Mouse (Mus musculus): ENCODE measurements at regions not wholly inside any gene's neighbourhood (a gene's known extent, or its start where the extent isn't known, plus 50 kb on each side); places are given as distances from the start of the nearest gene placed in this dataset.

GRCm38 (mm10) chr19:33029688-33030444 lies 272.6 kb downstream of the Pten start:
- intact Hi-C loops (cut with DNase I), result no loop called here
- DNase-seq, result no peak

- intact Hi-C loops (cut with DNase I), result no loop called here
- no peak for DNase-seq
Observed at GRCm38 (mm10) chr19:33040512-33040911, 283.2 kb downstream of the Pten start.

DNA sequence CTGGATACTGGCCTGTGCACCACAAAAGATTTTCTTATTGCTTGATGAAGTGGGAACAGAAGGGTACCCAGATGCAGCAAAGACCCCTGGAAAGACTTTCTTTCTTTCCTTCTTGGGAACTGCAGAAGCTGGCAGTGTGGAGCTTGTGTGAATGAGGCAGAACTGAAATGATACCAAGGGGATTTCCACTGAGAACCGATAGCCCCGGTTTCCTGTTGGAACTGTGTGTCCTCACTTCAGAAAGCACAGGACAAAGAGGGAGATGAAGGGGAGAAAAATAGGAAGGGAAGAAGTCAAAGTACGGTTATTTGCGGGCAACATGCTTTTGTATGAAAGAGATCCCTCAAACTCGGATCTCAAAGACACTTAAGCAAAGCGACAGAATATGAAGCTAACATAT lies 283.7 kb downstream of the Pten start:
- DNase-seq, result no peak
- intact Hi-C loops (cut with DNase I), result no loop called here

- DNase-seq, result no peak
- intact Hi-C loops (cut with DNase I), result no loop called here
Observed at GRCm38 (mm10) chr19:33042760-33043159, 285.5 kb downstream of the Pten start.

GRCm38 (mm10) chr19:33043696-33044095 lies 286.4 kb downstream of the Pten start:
- intact Hi-C loops (cut with DNase I), result no loop called here
- no peak for DNase-seq

- no peak for DNase-seq
- intact Hi-C loops (cut with DNase I), result no loop called here
Observed at GRCm38 (mm10) chr19:33048754-33049442, 291.6 kb downstream of the Pten start.

- intact Hi-C loops (cut with DNase I), result no loop called here
- DNase-seq, result no peak
Observed at GRCm38 (mm10) chr19:33053199-33053867, 296.0 kb downstream of the Pten start.

DNA sequence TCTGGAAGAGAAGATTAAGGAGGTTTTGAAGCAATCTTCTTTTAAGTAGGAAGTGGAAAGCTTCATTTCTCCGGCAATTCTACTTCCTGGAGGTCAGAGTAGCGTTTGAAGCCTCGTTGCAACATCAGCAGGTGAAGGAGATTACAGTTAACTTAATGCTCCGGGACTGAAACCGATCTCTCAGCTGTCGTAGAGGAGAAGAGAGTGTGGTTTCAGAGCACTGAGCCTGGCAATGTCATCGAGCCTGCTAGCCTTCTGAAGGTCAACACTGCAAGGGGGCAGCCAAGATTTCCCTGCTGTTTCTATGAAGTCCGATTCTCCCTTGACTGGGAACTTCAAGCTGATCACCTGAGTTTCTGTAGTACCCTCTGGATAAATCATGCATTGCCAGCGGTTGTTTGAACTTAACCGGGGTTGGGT lies 299.1 kb downstream of the Pten start:
- intact Hi-C loops (cut with DNase I), result no loop called here
- DNase-seq, result no peak

DNA sequence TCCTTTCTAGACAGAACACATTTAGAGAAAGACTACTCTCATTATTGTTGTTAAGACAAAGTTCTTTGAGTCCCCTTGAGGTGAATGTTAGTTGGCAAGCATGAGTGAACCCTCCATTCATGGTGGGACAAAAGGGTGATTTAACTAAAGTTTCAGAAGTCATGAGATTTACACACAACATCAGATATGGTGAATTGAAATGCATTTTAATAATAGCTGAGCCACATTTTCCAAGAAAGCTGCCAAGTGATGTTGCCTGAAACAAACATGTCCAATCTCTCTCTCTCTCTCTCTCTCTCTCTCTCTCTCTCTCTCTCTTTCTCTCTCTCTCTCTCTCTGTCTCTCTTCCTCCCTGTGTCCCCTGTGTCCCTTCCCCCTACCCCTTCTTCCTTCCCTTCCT lies 303.7 kb downstream of the Pten start:
- no peak for DNase-seq
- intact Hi-C loops (cut with DNase I), result no loop called here

DNA sequence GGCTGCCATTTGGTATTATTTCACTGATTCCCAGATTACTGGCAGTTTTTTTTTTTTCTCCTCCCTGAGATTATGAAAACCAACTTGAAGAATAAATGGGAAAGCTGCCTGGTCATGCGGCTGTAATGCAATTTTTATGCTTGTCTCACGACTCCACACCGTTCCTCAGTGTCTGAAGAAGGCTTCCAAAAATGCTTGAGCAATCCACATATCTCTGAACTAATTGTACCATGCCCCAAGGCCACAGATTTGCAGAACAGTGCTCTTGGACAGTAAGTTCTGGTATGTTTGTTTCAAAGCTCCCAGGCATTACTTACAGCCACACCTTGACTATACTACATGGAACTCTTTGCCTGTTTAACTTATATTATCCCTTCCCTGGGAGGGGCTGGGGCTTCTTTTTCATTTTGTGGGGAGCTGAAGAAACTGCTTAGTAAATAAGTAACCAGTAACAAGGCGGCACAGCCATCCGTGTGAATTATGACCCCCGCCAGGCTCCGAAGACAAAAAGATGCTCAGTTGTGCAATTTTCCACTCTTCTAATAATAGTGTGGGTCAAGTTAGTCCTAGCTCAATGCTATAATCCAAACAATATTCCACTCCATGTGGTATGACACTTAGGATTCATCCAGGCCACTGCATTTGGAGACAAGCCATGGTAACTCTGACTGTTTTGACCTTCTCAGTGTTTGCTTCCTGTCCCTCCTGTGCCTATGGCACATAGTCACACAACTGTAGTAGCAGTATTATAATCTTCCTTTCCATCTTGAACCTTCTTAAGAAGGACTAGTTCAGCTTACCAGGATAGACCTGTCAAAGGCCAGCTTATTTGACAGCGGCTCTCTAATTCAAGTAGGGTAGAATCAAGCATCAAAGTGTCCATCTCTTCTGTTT lies 305.1 kb downstream of the Pten start:
- intact Hi-C loops (cut with DNase I), result no loop called here
- no peak for DNase-seq

DNA sequence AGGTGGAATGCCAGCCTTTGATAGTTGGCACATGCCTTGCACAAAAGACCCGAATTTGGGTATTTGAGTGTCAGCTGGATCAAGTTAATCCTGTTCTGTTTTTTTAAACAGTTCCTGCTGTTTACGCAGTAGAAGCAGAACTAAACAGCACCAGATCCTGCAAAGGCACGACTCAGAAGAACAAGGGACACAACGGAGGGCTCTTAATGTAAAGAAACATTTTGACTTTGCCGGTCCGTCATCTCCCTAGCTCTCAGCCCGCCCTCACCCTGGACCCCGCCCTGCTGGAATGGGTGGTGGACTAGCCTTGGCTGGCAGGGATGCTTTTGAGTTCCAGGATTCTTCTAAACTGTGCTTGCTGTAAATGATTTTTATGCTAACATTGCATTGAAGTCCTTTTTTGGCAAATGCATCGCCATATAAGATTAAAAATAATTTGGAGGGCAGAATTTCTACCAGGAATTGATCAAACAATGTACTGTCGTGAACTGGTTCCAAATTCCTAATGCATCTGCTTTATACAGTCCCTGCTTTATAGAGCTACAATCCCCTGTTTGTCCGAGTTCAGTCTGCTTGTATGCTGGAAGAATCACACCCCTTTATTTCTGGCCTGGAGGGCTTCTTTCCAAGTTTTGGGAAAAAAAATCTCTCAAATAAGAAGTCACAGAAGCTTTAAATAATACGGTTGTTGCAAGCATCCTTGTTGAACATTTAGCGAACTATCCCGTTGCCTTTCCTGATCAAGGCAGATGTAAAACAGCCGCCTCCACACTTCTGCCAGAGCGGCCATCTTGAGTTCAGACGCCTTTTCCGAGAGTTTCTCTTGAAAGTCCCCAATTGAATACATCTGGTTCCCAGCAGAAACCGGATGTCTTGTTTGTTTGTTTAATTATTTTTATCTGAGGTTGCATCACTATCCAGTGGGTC lies 308.2 kb downstream of the Pten start:
- intact Hi-C loops (cut with DNase I), result no loop called here
- DNase-seq, result no peak

DNA sequence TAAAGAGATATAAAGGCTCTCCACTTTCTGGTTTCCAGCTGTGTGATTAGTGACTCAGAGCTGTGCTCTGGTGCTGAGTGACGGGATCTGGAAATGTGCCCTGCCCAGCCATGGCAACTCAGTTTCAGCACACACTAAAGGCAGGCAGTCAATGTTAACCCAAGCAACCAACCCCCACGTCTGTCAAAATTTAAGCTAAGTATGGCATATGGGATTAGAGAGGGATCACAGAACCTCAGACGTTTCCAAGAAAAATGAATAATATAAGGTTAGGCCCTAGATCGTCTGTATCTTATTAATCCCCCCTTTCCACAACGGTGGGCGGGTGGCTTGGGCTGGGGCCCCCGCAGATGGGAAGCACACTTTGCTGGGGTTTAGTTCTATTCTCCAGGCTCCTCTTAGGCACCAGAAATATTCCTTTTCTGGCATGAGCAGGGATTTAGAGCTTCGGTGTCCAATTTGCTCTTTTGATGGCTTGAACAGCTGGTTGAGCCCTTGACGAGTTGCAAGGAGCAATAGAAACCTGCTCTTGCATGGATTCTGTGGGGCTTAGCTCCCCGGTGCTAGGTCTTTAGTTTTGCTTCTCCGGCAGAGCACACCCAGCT lies 311.2 kb downstream of the Pten start:
- no peak for DNase-seq

DNA sequence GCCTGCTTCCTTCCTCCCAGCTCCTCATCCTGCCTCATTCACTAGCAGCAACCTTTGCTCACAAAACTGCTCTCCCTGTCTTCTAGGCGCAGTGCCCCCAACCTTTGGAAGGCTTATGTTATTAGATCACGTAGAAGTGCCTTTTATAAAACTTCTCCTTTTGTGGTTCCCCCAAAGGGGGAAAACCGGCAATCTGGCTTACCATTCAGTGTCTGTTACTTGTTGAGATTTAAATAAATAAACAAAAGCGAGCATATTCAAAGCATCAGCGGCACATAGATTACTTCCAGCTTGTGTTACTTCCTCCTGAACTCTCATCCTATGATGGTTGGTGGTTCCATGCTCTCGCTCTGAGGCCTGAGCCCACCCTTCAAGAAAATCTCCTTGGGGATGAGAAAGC lies 312.5 kb downstream of the Pten start:
- DNase-seq, result no peak
- intact Hi-C loops (cut with DNase I), result no loop called here

More for the DNA sequence above, 311.2 kb downstream of the Pten start:
- intact Hi-C loops (cut with DNase I), result no loop called here

- DNase-seq, result no peak
- intact Hi-C loops (cut with DNase I), result no loop called here
Observed at GRCm38 (mm10) chr19:33072299-33072698, 315.0 kb downstream of the Pten start.

GRCm38 (mm10) chr19:33074907-33075306 lies 317.2 kb downstream of the Rnls start:
- no peak for DNase-seq
- intact Hi-C loops (cut with DNase I), result no loop called here

- DNase-seq, result no peak
- intact Hi-C loops (cut with DNase I), result no loop called here
Observed at GRCm38 (mm10) chr19:33078681-33079360, 313.3 kb downstream of the Rnls start.

DNA sequence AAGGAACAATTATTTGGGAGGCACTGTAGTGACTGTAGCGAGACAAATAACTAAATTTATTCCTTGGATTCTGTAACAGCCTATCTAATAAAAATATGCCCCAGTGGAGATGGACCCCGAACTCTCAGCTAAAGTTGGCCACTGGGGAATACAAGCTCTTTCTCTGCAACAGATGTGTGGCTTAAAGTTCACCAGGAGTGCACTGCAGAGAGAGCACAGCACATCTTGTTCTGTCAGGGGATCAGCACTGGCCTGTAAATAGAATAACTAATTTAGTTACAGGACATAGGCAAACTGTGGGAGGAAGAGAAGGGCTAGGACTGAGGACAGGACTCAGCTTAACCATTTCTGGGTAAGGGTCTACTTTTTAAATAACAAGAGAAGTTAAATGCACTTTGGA lies 312.1 kb downstream of the Rnls start:
- intact Hi-C loops (cut with DNase I), result no loop called here
- DNase-seq, result no peak

GRCm38 (mm10) chr19:33081493-33081892 lies 310.6 kb downstream of the Rnls start:
- DNase-seq, result no peak
- intact Hi-C loops (cut with DNase I), result no loop called here

DNA sequence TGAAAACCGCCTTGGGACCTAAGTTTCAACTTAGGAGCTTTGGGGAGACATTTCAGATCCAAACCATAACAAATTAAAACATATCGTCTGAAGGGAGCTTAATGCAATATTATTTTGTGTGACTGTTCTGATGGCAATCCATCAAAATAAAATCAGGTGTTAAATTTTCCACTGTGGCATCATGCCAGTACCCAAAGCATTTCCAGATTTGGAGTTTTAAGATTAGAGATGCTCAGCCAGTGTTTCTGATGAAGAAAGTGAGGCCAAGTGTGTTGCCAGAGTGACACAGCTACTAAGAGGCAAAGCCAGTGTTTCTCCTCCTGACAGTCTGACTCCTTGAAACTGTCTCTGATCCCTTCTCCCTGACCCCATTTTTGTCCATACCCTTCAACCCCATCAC lies 308.7 kb downstream of the Rnls start:
- no peak for DNase-seq
- intact Hi-C loops (cut with DNase I), result no loop called here

All from gastrocnemius, postnatal 36 days (tissue).